ENCODE assay signal across 22 mouse cellular contexts in the genomic region with DNA sequence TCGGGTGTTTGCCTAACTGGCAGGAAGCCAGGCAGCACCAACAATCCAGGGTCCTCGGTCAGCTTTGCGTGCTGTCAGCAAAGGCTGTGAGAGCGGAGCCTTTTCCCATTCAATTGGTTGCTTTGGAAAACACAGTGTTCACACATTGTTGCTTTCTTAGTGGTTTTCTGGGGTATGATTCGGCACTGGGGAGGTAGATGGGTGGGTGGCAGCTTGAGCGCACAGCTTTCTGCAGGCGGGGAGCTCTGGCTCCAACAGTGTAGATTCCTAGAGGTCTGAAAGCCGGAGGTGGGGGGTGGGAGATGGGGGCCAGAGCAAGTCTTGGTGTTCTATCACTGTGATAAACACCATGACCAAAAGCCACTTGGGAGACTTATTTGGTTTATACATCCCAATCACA.
"Had no signal": no experiment of that assay in that cellular context is flagged by ENCODE, and none has a peak within 500 bp of the region (broad histone marks: within the 10 kb centered on the region; RNA-seq: fewer than 3 reads in every experiment).

No protein-coding gene starts in this region.

- H3K36me3 ChIP-seq: heart, embryonic 15.5 days; hindbrain, embryonic 10.5 days; hindbrain, embryonic 12.5 days; intestine, embryonic 15.5 days; limb, embryonic 10.5 days had no signal

- H3K27ac ChIP-seq: heart, adult 2 months; heart, embryonic 13.5 days; heart, embryonic 15.5 days; hindbrain, embryonic 10.5 days; hindbrain, embryonic 12.5 days; hindbrain, embryonic 14.5 days; intestine, embryonic 15.5 days; left cerebral cortex, adult 2 months; limb, embryonic 10.5 days; limb, embryonic 12.5 days had no signal

- H3K27me3 ChIP-seq: heart, embryonic 15.5 days; intestine, embryonic 15.5 days had no signal

- DNase-seq: forebrain, postnatal 0 days; gastrocnemius, postnatal 14 days; gastrocnemius, postnatal 36 days; heart, adult 11 months; heart, adult 2 months; heart, postnatal 14 days; heart, postnatal 4 days; kidney, adult 18-20 months; kidney, adult 8-10 months; kidney, postnatal 10 days; kidney, postnatal 25 days; kidney, postnatal 4 days; liver had no signal

- H3K4me3 ChIP-seq: heart, adult 2 months; heart, embryonic 13.5 days; heart, embryonic 15.5 days; hindbrain, embryonic 10.5 days; hindbrain, embryonic 12.5 days; intestine, embryonic 15.5 days; left cerebral cortex, adult 2 months; limb, embryonic 10.5 days; limb, embryonic 12.5 days had no signal

- H3K4me1 ChIP-seq: heart, embryonic 13.5 days; heart, embryonic 15.5 days; hindbrain, embryonic 10.5 days; hindbrain, embryonic 12.5 days; intestine, embryonic 15.5 days; limb, embryonic 10.5 days; limb, embryonic 12.5 days had no signal
